Mouse (Mus musculus) urinary bladder, postnatal 10 days (tissue): ENCODE data around the gene Itga2b.
A peak's percentile ranks its signal among the peaks of the same experiment; 100 is the strongest.

Source experiments
- DNase-seq: peaks from one replicate; pipeline ENCODE4 v3.0.0; 2022; ENCODE audit warnings: low spot score

Gene Itga2b

GRCm38 (mm10) chr11:102435754-102436470 is 34.0 kb downstream of the Itga2b start:
- DNase-seq, result no peak

GRCm38 (mm10) chr11:102434816-102435705 is 34.9 kb downstream of the Itga2b start:
- no peak for DNase-seq

GRCm38 (mm10) chr11:102434406-102434805 is 35.5 kb downstream of the Itga2b start:
- no peak for DNase-seq

- DNase-seq, result no peak
These were observed 36.1 kb downstream of the Itga2b start for GRCm38 (mm10) chr11:102433866-102434265.

- no peak for DNase-seq
These were observed 37.0 kb downstream of the Itga2b start for GRCm38 (mm10) chr11:102432896-102433295.

GRCm38 (mm10) chr11:102432115-102432843 is 37.6 kb downstream of the Itga2b start:
- no peak for DNase-seq

- no peak for DNase-seq
These were observed 38.2 kb downstream of the Itga2b start for GRCm38 (mm10) chr11:102431728-102432114.

GRCm38 (mm10) chr11:102431018-102431645 is 38.8 kb downstream of the Itga2b start:
- no peak for DNase-seq

GRCm38 (mm10) chr11:102430121-102431017 is 39.6 kb downstream of the Itga2b start, which contains the start of gene Grn:
TSS of gene Grn (plus strand) at chr11:102430315.
- no peak for DNase-seq

GRCm38 (mm10) chr11:102429551-102429950 is 40.4 kb downstream of the Itga2b start:
- DNase-seq, result no peak

- DNase-seq, result no peak
These were observed 40.9 kb downstream of the Itga2b start for GRCm38 (mm10) chr11:102428981-102429540.

- DNase-seq, result no peak
These were observed 44.2 kb downstream of the Itga2b start for GRCm38 (mm10) chr11:102425555-102426316.

- no peak for DNase-seq
These were observed 45.3 kb downstream of the Itga2b start for GRCm38 (mm10) chr11:102424666-102425065.

- no peak for DNase-seq
These were observed 48.4 kb downstream of the Itga2b start for GRCm38 (mm10) chr11:102421559-102421958.

- no peak for DNase-seq
These were observed 51.0 kb downstream of the Itga2b start for GRCm38 (mm10) chr11:102418887-102419286.

- no peak for DNase-seq
These were observed 52.8 kb downstream of the Itga2b start for GRCm38 (mm10) chr11:102417160-102417559.

GRCm38 (mm10) chr11:102415034-102415802 is 54.7 kb downstream of the Itga2b start:
- DNase-seq, result no peak

GRCm38 (mm10) chr11:102413059-102413458 is 56.9 kb downstream of the Itga2b start:
- no peak for DNase-seq

GRCm38 (mm10) chr11:102411704-102412103 is 58.2 kb downstream of the Itga2b start:
- peak; percentile 73 for DNase-seq
